Mouse (Mus musculus): ENCODE data around the gene Eno3. TPM values are rescaled to one million over a fixed set of nuclear protein-coding genes. Genes with fewer than 3 reads are reported as not detected.

The Eno3 gene
- polyA plus RNA-seq, 1 experiment from 2014 or later, result 14.5 TPM

DNA sequence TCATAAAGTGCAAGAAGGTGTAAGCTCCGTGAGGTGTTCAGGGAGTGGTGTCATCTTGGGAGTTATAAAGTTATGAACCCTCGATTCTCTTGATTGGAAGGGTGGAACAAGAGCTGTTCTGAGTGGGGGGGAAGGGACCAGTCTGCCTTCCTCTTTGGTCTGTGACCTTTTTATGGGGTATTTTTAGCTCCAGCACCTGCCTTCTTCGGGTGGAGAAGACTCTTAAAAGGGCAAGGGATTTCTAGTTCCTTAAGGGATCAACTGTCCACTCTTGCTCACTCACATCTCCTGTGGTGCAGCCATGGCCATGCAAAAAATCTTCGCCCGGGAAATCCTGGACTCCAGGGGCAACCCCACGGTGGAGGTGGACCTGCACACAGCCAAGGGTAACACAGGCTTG is 571 bp downstream of the Eno3 start:
- no peak for ATAC-seq (ENCODE audit: insufficient number of reproducible peaks, insufficient read depth, low FRiP score, low read depth)
- peaks cover 7% of the 10 kb centered on the region for H3K36me3 ChIP-seq (ENCODE audit: control insufficient read depth, insufficient read depth, low read length)
- no peaks in the 10 kb centered on the region for H3K9me3 ChIP-seq (ENCODE audit: control insufficient read depth, low read depth, low read length)
- no peaks in the 10 kb centered on the region for H3K27me3 ChIP-seq (ENCODE audit: control insufficient read depth, insufficient read depth, low read length)
- H3K9ac ChIP-seq (replicated peaks; ENCODE audit: low read depth, low read length), result no peak overlapping the region
- WGBS, result 42% methylated on average over 6 of the region's 6 CpGs
- peaks cover 18% of the 10 kb centered on the region for H3K4me1 ChIP-seq (ENCODE audit: control insufficient read depth, insufficient read depth, low read length)
- H3K27ac ChIP-seq (ENCODE audit: low read length), result no peak overlapping the region; the same call in 1 of the 2 replicates
- H3K4me2 ChIP-seq (replicated peaks; ENCODE audit: low read depth, low read length), result no peak overlapping the region
- H3K4me3 ChIP-seq (ENCODE audit: low read depth, low read length), result no peak overlapping the region

DNA sequence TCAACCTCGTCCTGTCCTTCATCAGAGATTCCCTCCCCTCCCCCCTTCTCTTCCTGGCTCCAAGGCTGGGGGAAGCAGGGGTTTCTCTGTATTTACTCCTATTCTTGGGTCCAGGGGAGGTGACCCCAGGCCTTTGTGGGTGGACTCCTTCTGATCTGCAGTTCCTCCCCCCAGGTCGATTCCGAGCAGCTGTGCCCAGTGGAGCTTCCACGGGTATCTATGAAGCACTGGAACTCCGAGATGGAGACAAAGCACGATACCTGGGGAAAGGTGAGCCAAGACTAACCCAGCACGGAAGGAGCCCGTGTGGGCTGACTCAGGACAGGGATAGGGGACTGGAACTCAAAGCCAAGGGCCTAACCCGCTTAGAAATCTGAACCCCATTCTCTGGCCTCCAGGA is 989 bp downstream of the Eno3 start:
- peaks cover 14% of the 10 kb centered on the region for H3K4me1 ChIP-seq (ENCODE audit: control insufficient read depth, insufficient read depth, low read length)
- WGBS, result 48% methylated on average over 9 of the region's 9 CpGs
- no peak overlapping the region for H3K4me3 ChIP-seq (ENCODE audit: low read depth, low read length)
- H3K9ac ChIP-seq (replicated peaks; ENCODE audit: low read depth, low read length), result no peak overlapping the region
- peaks cover 11% of the 10 kb centered on the region for H3K36me3 ChIP-seq (ENCODE audit: control insufficient read depth, insufficient read depth, low read length)
- no peak overlapping the region for H3K27ac ChIP-seq (ENCODE audit: low read length)
- ATAC-seq (ENCODE audit: insufficient number of reproducible peaks, insufficient read depth, low FRiP score, low read depth), result no peak
- no peak overlapping the region for H3K4me2 ChIP-seq (replicated peaks; ENCODE audit: low read depth, low read length)
- H3K9me3 ChIP-seq (ENCODE audit: control insufficient read depth, low read depth, low read length), result no peaks in the 10 kb centered on the region
- H3K27me3 ChIP-seq (ENCODE audit: control insufficient read depth, insufficient read depth, low read length), result no peaks in the 10 kb centered on the region

DNA sequence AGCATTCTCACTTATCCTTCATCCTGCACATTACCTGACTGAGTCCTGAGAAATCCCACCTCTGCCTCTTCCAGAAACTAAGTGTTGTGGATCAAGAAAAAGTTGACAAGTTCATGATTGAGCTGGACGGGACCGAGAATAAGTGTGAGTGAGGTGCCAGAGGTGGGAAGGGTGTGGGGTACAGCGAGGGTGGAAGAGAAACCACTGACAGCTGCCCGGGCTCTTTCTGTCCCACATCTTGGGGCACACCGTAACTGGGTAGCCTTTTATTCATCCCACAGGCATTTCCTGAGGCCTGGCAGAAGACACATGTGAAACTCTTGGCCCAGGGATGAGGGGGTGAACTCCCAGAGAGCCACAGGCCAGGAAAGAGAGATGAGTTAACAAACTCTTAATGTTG is 1.5 kb downstream of the Eno3 start:
- H3K4me2 ChIP-seq (replicated peaks; ENCODE audit: low read depth, low read length), result no peak overlapping the region
- H3K27me3 ChIP-seq (ENCODE audit: control insufficient read depth, insufficient read depth, low read length), result no peaks in the 10 kb centered on the region
- H3K4me3 ChIP-seq (ENCODE audit: low read depth, low read length), result no peak overlapping the region
- no peak overlapping the region for H3K27ac ChIP-seq (ENCODE audit: low read length)
- H3K4me1 ChIP-seq (ENCODE audit: control insufficient read depth, insufficient read depth, low read length), result peaks cover 14% of the 10 kb centered on the region
- no peak overlapping the region for H3K9ac ChIP-seq (replicated peaks; ENCODE audit: low read depth, low read length)
- 77% methylated on average over 5 of the region's 5 CpGs for WGBS
- H3K9me3 ChIP-seq (ENCODE audit: control insufficient read depth, low read depth, low read length), result no peaks in the 10 kb centered on the region
- peaks cover 15% of the 10 kb centered on the region for H3K36me3 ChIP-seq (ENCODE audit: control insufficient read depth, insufficient read depth, low read length)
- ATAC-seq (ENCODE audit: insufficient number of reproducible peaks, insufficient read depth, low FRiP score, low read depth), result no peak

DNA sequence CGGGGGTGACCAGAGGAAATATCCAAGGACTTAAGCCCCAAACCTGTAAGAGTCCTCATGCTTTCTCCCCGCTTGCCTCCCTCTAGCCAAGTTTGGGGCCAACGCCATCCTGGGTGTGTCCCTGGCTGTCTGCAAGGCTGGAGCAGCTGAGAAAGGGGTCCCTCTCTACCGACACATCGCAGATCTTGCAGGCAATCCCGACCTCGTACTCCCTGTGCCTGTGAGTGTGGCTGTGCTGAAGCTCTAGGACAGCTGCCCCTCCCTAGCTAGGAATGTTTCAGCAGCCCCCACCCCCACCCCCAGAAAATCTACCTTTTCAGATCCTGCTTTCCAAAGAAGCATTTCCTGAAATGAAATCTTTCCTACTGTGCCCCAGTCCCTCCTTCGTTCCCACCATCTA is 1.9 kb downstream of the Eno3 start:
- Histone ChIP-seq H3K27me3 (ENCODE audit: control insufficient read depth, insufficient read depth, low read length) (no peaks in the 10 kb centered on the region), H3K36me3 (ENCODE audit: control insufficient read depth, insufficient read depth, low read length) (peaks cover 19% of the 10 kb centered on the region), H3K4me3 (ENCODE audit: low read depth, low read length) (no peak overlapping the region), H3K4me2 (replicated peaks; ENCODE audit: low read depth, low read length) (no peak overlapping the region), H3K9ac (replicated peaks; ENCODE audit: low read depth, low read length) (no peak overlapping the region), H3K4me1 (ENCODE audit: control insufficient read depth, insufficient read depth, low read length) (peaks cover 14% of the 10 kb centered on the region), H3K9me3 (ENCODE audit: control insufficient read depth, low read depth, low read length) (no peaks in the 10 kb centered on the region), H3K27ac (ENCODE audit: low read length) (no peak overlapping the region)
- 62% methylated on average over 8 of the region's 8 CpGs for WGBS
- no peak for ATAC-seq (ENCODE audit: insufficient number of reproducible peaks, insufficient read depth, low FRiP score, low read depth)

DNA sequence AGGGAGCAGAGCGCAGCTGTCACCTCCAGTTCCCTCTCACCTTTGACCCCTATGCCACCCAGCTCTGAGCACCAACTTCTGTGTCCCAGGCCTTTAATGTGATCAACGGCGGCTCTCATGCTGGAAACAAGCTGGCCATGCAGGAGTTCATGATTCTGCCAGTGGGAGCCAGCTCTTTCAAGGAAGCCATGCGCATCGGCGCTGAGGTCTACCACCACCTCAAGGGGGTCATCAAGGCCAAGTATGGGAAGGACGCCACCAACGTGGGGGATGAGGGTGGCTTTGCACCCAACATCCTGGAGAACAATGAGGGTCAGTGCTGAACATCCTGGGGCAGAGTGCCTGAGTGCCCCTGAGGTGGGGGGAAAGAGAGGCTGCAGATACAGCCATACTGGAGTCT is 3.6 kb downstream of the Eno3 start:
- H3K36me3 ChIP-seq (ENCODE audit: control insufficient read depth, insufficient read depth, low read length), result peaks cover 35% of the 10 kb centered on the region
- no peak for ATAC-seq (ENCODE audit: insufficient number of reproducible peaks, insufficient read depth, low FRiP score, low read depth)
- no peaks in the 10 kb centered on the region for H3K27me3 ChIP-seq (ENCODE audit: control insufficient read depth, insufficient read depth, low read length)
- H3K4me3 ChIP-seq (ENCODE audit: low read depth, low read length), result no peak overlapping the region
- no peak overlapping the region for H3K9ac ChIP-seq (replicated peaks; ENCODE audit: low read depth, low read length)
- 83% methylated on average over 8 of the region's 8 CpGs for WGBS
- H3K27ac ChIP-seq (ENCODE audit: low read length), result no peak overlapping the region
- H3K4me2 ChIP-seq (replicated peaks; ENCODE audit: low read depth, low read length), result no peak overlapping the region
- no peaks in the 10 kb centered on the region for H3K9me3 ChIP-seq (ENCODE audit: control insufficient read depth, low read depth, low read length)
- peaks cover 14% of the 10 kb centered on the region for H3K4me1 ChIP-seq (ENCODE audit: control insufficient read depth, insufficient read depth, low read length)

DNA sequence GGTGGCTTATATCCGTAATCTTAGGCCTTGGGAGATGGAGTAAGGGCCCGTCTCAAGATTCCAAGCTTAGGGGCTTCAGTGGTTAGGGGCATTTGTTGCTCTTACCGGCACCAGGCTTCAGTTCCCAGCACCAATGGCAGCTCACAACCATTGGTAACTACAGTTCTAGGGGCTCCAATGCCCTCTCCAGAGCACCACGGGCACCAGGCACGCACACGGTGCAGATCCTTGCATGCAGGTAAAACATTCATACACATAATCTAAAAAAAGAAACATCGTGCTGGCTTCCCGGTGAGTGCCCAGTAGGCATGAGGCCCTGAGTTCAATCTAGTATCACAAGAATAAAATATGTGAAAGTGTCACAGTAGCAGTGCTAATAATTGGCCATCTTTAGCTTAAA is 6.1 kb downstream of the Eno3 start:
- Histone ChIP-seq H3K27ac (ENCODE audit: low read length) (no peak overlapping the region), H3K27me3 (ENCODE audit: control insufficient read depth, insufficient read depth, low read length) (no peaks in the 10 kb centered on the region), H3K36me3 (ENCODE audit: control insufficient read depth, insufficient read depth, low read length) (peaks cover 35% of the 10 kb centered on the region), H3K9me3 (ENCODE audit: control insufficient read depth, low read depth, low read length) (no peaks in the 10 kb centered on the region), H3K4me3 (ENCODE audit: low read depth, low read length) (no peak overlapping the region), H3K4me1 (ENCODE audit: control insufficient read depth, insufficient read depth, low read length) (peaks cover 8% of the 10 kb centered on the region; the same call in 1 of the 2 replicates), H3K9ac (replicated peaks; ENCODE audit: low read depth, low read length) (no peak overlapping the region), H3K4me2 (replicated peaks; ENCODE audit: low read depth, low read length) (no peak overlapping the region)
- no peak for ATAC-seq (ENCODE audit: insufficient number of reproducible peaks, insufficient read depth, low FRiP score, low read depth)
- WGBS, result 91% methylated on average over 8 of the region's 8 CpGs

- Histone ChIP-seq H3K4me2 (replicated peaks; ENCODE audit: low read depth, low read length) (no peak overlapping the region), H3K27me3 (ENCODE audit: control insufficient read depth, insufficient read depth, low read length) (no peaks in the 10 kb centered on the region), H3K4me1 (ENCODE audit: control insufficient read depth, insufficient read depth, low read length) (peaks cover 8% of the 10 kb centered on the region; the same call in 1 of the 2 replicates), H3K9ac (replicated peaks; ENCODE audit: low read depth, low read length) (no peak overlapping the region), H3K27ac (ENCODE audit: low read length) (no peak overlapping the region), H3K4me3 (ENCODE audit: low read depth, low read length) (no peak overlapping the region), H3K36me3 (ENCODE audit: control insufficient read depth, insufficient read depth, low read length) (peaks cover 35% of the 10 kb centered on the region), H3K9me3 (ENCODE audit: control insufficient read depth, low read depth, low read length) (no peaks in the 10 kb centered on the region)
- WGBS, result 94% methylated on average over 6 of the region's 6 CpGs
- ATAC-seq (ENCODE audit: insufficient number of reproducible peaks, insufficient read depth, low FRiP score, low read depth), result no peak
Measured at GRCm38 (mm10) chr11:70663957-70664356, 7.0 kb downstream of the Eno3 start.

- peaks cover 35% of the 10 kb centered on the region for H3K36me3 ChIP-seq (ENCODE audit: control insufficient read depth, insufficient read depth, low read length)
- ATAC-seq (ENCODE audit: insufficient number of reproducible peaks, insufficient read depth, low FRiP score, low read depth), result no peak
Measured at GRCm38 (mm10) chr11:70664741-70665140, 7.7 kb downstream of the Eno3 start.

GRCm38 (mm10) chr11:70666687-70667086 is 9.7 kb downstream of the Eno3 start:
- H3K4me1 ChIP-seq (ENCODE audit: control insufficient read depth, insufficient read depth, low read length), result peaks cover 19% of the 10 kb centered on the region
- H3K4me2 ChIP-seq (replicated peaks; ENCODE audit: low read depth, low read length), result no peak overlapping the region
- no peaks in the 10 kb centered on the region for H3K27me3 ChIP-seq (ENCODE audit: control insufficient read depth, insufficient read depth, low read length)
- H3K9ac ChIP-seq (replicated peaks; ENCODE audit: low read depth, low read length), result no peak overlapping the region
- H3K9me3 ChIP-seq (ENCODE audit: control insufficient read depth, low read depth, low read length), result no peaks in the 10 kb centered on the region
- H3K36me3 ChIP-seq (ENCODE audit: control insufficient read depth, insufficient read depth, low read length), result peaks cover 35% of the 10 kb centered on the region
- H3K27ac ChIP-seq (ENCODE audit: low read length), result no peak overlapping the region
- 92% methylated on average over 8 of the region's 8 CpGs for WGBS
- no peak overlapping the region for H3K4me3 ChIP-seq (ENCODE audit: low read depth, low read length)
- ATAC-seq (ENCODE audit: insufficient number of reproducible peaks, insufficient read depth, low FRiP score, low read depth), result no peak

More at GRCm38 (mm10) chr11:70664741-70665140, 7.7 kb downstream of the Eno3 start:
- H3K4me2 ChIP-seq (replicated peaks; ENCODE audit: low read depth, low read length), result no peak overlapping the region
- H3K27ac ChIP-seq (ENCODE audit: low read length), result no peak overlapping the region
- H3K27me3 ChIP-seq (ENCODE audit: control insufficient read depth, insufficient read depth, low read length), result no peaks in the 10 kb centered on the region
- WGBS, result 90% methylated on average over 9 of the region's 9 CpGs
- no peaks in the 10 kb centered on the region for H3K9me3 ChIP-seq (ENCODE audit: control insufficient read depth, low read depth, low read length)
- no peak overlapping the region for H3K9ac ChIP-seq (replicated peaks; ENCODE audit: low read depth, low read length)
- peaks cover 8% of the 10 kb centered on the region; the same call in 1 of the 2 replicates for H3K4me1 ChIP-seq (ENCODE audit: control insufficient read depth, insufficient read depth, low read length)
- no peak overlapping the region for H3K4me3 ChIP-seq (ENCODE audit: low read depth, low read length)
